Comparison of ENCODE assay signal across 11 mouse cellular contexts in the genomic region with DNA sequence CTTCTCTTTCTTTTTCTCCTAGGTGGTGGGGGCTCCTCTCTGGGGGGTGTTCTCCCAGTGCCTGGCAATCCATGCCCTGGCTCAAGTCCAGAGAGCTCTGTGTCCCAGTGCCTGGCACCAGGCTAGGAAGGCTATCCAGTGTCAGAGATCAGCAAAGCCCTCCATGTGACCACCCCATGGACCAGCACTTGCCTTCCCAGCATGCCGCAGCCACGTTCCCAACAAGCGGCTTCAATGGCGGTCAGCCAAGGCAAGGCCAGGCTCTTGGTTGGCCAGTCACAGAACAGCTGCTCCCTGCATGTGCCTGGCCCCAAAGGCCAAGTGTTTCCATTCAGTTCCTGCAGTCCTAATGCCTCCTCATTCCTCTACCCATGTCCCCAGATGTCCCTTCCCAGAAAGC. TPM values are rescaled to one million over a fixed set of nuclear protein-coding genes. Genes with fewer than 3 reads are reported as not detected.
DNase-seq lines count a peak whose midpoint lies in the region; ATAC-seq and TF ChIP-seq lines count a peak whose summit lies in the region.
"Had no signal": no experiment of that assay in that cellular context is flagged by ENCODE, and none has a peak within 500 bp of the region (broad histone marks: within the 10 kb centered on the region; RNA-seq: fewer than 3 reads in every experiment).

No protein-coding gene starts in this region.

- ATAC-seq in intestine, postnatal 0 days: 0 out of 2 replicates have a peak, but pooled peaks have one; percentile 13
- no peak for ATAC-seq in intestine, embryonic 15.5 days

- H3K4me3 ChIP-seq in intestine, postnatal 0 days (ENCODE audit: low read depth, low read length): no peak overlapping the region
- no peak overlapping the region for H3K4me3 ChIP-seq in intestine, embryonic 15.5 days (replicated peaks)
- no peak overlapping the region for H3K4me3 ChIP-seq in forebrain, embryonic 10.5 days
- H3K4me3 ChIP-seq: layer of hippocampus, adult 2 months; midbrain, embryonic 12.5 days had no signal

- no peak overlapping the region for H3K4me2 ChIP-seq in intestine, postnatal 0 days (replicated peaks; ENCODE audit: low read depth)
- no peak overlapping the region for H3K4me2 ChIP-seq in intestine, embryonic 15.5 days (replicated peaks)
- H3K4me2 ChIP-seq: midbrain, embryonic 12.5 days had no signal

- no peaks in the 10 kb centered on the region; the same call in 1 of the 2 replicates for H3K4me1 ChIP-seq in intestine, postnatal 0 days (replicated peaks; ENCODE audit: control insufficient read depth, insufficient read depth, low read length)
- peaks cover 4% of the 10 kb centered on the region; the same call in 1 of the 2 replicates for H3K4me1 ChIP-seq in intestine, embryonic 15.5 days (replicated peaks)
- peaks cover 6% of the 10 kb centered on the region; the same call in 1 of the 2 replicates for H3K4me1 ChIP-seq in forebrain, embryonic 10.5 days
- H3K4me1 ChIP-seq: midbrain, embryonic 12.5 days had no signal

- no peak for TF ChIP-seq CTCF in intestine, postnatal 0 days (IDR thresholded peaks at IDR 0.05; ENCODE audit: low read depth)

- no peaks in the 10 kb centered on the region for H3K27me3 ChIP-seq in intestine, postnatal 0 days (replicated peaks; ENCODE audit: control insufficient read depth, insufficient read depth, low read length)
- no peaks in the 10 kb centered on the region for H3K27me3 ChIP-seq in intestine, embryonic 15.5 days (replicated peaks)
- H3K27me3 ChIP-seq in forebrain, embryonic 10.5 days (ENCODE audit: poor library complexity, severe bottlenecking): no peaks in the 10 kb centered on the region

- no peak overlapping the region for H3K27ac ChIP-seq in intestine, postnatal 0 days (ENCODE audit: low read depth, low read length)
- H3K27ac ChIP-seq in intestine, embryonic 15.5 days: no peak overlapping the region
- no peak overlapping the region for H3K27ac ChIP-seq in forebrain, embryonic 10.5 days
- H3K27ac ChIP-seq: layer of hippocampus, adult 2 months; midbrain, embryonic 12.5 days had no signal

- 88% methylated on average over 4 of the region's 4 CpGs for WGBS in intestine, postnatal 0 days
- WGBS in intestine, embryonic 15.5 days: 77% methylated on average over 4 of the region's 4 CpGs
- WGBS in forebrain, embryonic 10.5 days: 95% methylated on average over 4 of the region's 4 CpGs

- DNase-seq in NIH3T3 (ENCODE audit: low read depth): peak; percentile 32
- DNase-seq in adrenal gland, postnatal 14 days: peak; percentile 52
- DNase-seq in cerebellum, postnatal 36 days: peak; percentile 26 to 44
- no peak for DNase-seq in forebrain, embryonic 10.5 days (ENCODE audit: extremely low spot score, low spot score)
- no peak for DNase-seq in layer of hippocampus, adult 11-12 months (ENCODE audit: low spot score)
- DNase-seq in liver: no peak
- DNase-seq: lung, adult 2 months had no signal

- H3K36me3 ChIP-seq in intestine, postnatal 0 days (ENCODE audit: control insufficient read depth, insufficient read depth): no peaks in the 10 kb centered on the region
- H3K36me3 ChIP-seq in intestine, embryonic 15.5 days: no peaks in the 10 kb centered on the region
- H3K36me3 ChIP-seq in forebrain, embryonic 10.5 days (replicated peaks): no peaks in the 10 kb centered on the region
- H3K36me3 ChIP-seq: midbrain, embryonic 12.5 days had no signal

- H3K9ac ChIP-seq in intestine, postnatal 0 days (ENCODE audit: low read depth, low read length): no peak overlapping the region
- H3K9ac ChIP-seq in intestine, embryonic 15.5 days: no peak overlapping the region
- H3K9ac ChIP-seq: midbrain, embryonic 12.5 days had no signal

- H3K9me3 ChIP-seq in intestine, postnatal 0 days (ENCODE audit: control insufficient read depth): no peaks in the 10 kb centered on the region
- no peaks in the 10 kb centered on the region for H3K9me3 ChIP-seq in intestine, embryonic 15.5 days
- no peaks in the 10 kb centered on the region for H3K9me3 ChIP-seq in forebrain, embryonic 10.5 days
- H3K9me3 ChIP-seq: midbrain, embryonic 12.5 days had no signal

RNA-seq across cellular contexts. Expression of a gene that starts 53.2 kb away (rescaled TPM):
- 0.56 and 0.64 TPM in 2 replicates for polyA plus RNA-seq in intestine, postnatal 0 days (2015; fragmentation: Nextera tagmentation; extraction: Ambion mirVana)
- 1.5 and 1.7 TPM in 2 replicates for polyA plus RNA-seq in intestine, embryonic 15.5 days (2015; fragmentation: Nextera tagmentation; extraction: Ambion mirVana)
- total RNA-seq in adrenal gland, postnatal 14 days (2021): 0.48 and 1.8 TPM in 2 replicates
- 1.8 TPM in 2 replicates for polyA plus RNA-seq in forebrain, embryonic 10.5 days (2016; fragmentation: Nextera tagmentation; extraction: Ambion mirVana)

Comparison
In these comparisons a context has a peak if more than half of its experiments do, and no peak if none do; other contexts are left out.
1. DNase-seq: peak in NIH3T3 (single experiment), adrenal gland, postnatal 14 days (single experiment) and cerebellum, postnatal 36 days (2 of 2); none in forebrain, embryonic 10.5 days (single experiment), layer of hippocampus, adult 11-12 months (single experiment) and liver (single experiment).